Mouse (Mus musculus) embryonic facial prominence, embryonic 15.5 days (tissue): ENCODE data around the gene Pcbd2. TPM values are rescaled to one million over a fixed set of nuclear protein-coding genes. Genes with fewer than 3 reads are reported as not detected.

Source experiments
- ATAC-seq: fragments of 200-750 bp; cut with Nextera tagmentation; 2 replicates; pipeline ENCODE4 v1.8.0; 2017; ENCODE audit warnings: low read depth, moderate TSS enrichment; ENCODE audit not compliant: insufficient number of reproducible peaks, low FRiP score, low TSS enrichment
- H3K27ac ChIP-seq: fragments of 300-500 bp; sonication (generic); replicated peaks from 2 replicates; pipeline ENCODE4 v1.5.1; 2015; ENCODE audit warnings: mild to moderate bottlenecking, inconsistent platforms
- H3K27me3 ChIP-seq: fragments of 300-500 bp; sonication (generic); 2 replicates; pipeline ENCODE4 v1.6.1; 2015; ENCODE audit warnings: inconsistent platforms
- H3K36me3 ChIP-seq: fragments of 300-500 bp; sonication (generic); 2 replicates; pipeline ENCODE4 v1.6.1; 2015; ENCODE audit warnings: mild to moderate bottlenecking, inconsistent platforms
- H3K4me1 ChIP-seq: fragments of 300-500 bp; sonication (generic); 2 replicates; pipeline ENCODE4 v1.6.1; 2015; ENCODE audit warnings: inconsistent platforms
- H3K4me2 ChIP-seq: fragments of 300-500 bp; sonication (generic); replicated peaks from 2 replicates; pipeline ENCODE4 v1.6.1; 2015; ENCODE audit warnings: mild to moderate bottlenecking, inconsistent platforms
- H3K4me3 ChIP-seq: fragments of 300-500 bp; sonication (generic); replicated peaks from 2 replicates; pipeline ENCODE4 v1.5.1; 2015; ENCODE audit warnings: mild to moderate bottlenecking, inconsistent platforms
- H3K9ac ChIP-seq: fragments of 300-500 bp; sonication (generic); 2 replicates; pipeline ENCODE4 v1.6.1; 2015; ENCODE audit warnings: inconsistent platforms
- H3K9me3 ChIP-seq: fragments of 300-500 bp; sonication (generic); replicated peaks from 2 replicates; pipeline ENCODE4 v1.6.1; 2016; ENCODE audit warnings: inconsistent platforms
- WGBS: fragments of 180-500 bp; shearing (Covaris S2); methylation state at CpG from one replicate; pipeline ENCODE4 v1.1.7; 2015; 5-methylcytosine and 5-hydroxymethylcytosine counted together
- polyA plus RNA-seq: library from polyadenylated mRNA; unstranded; fragments of >200 nt; fragmentation: Nextera tagmentation; extraction: Ambion mirVana; gene quantifications from 2 replicates; pipeline ENCODE4 v1.2.1, GENCODE M21; 2015

Gene Pcbd2
- polyA plus RNA-seq, 1 experiment from 2014 or later = 50.3 TPM

GRCm38 (mm10) chr13:55712846-55713245 lies 14.3 kb upstream of the Pcbd2 start:
- H3K9ac ChIP-seq = no peak overlapping the region
- no peak overlapping the region for H3K4me3 ChIP-seq
- H3K9me3 ChIP-seq = no peaks in the 10 kb centered on the region
- peaks cover 8% of the 10 kb centered on the region; the same call in 1 of the 2 replicates for H3K4me1 ChIP-seq
- peaks cover 2% of the 10 kb centered on the region; the same call in 1 of the 2 replicates for H3K36me3 ChIP-seq
- 92% methylated on average over 3 of the region's 3 CpGs for WGBS
- H3K4me2 ChIP-seq = no peak overlapping the region
- no peak overlapping the region for H3K27ac ChIP-seq
- no peak for ATAC-seq
- no peaks in the 10 kb centered on the region for H3K27me3 ChIP-seq

GRCm38 (mm10) chr13:55714501-55715166 lies 12.5 kb upstream of the Pcbd2 start, which contains the start of gene Txndc15:
Gene Txndc15, plus strand, starts transcription at chr13:55714650.
- H3K27me3 ChIP-seq = no peaks in the 10 kb centered on the region
- peak within 1 kb of the TSS; percentile 92 for H3K4me3 ChIP-seq
- H3K9ac ChIP-seq = peak within 1 kb of the TSS; percentile 94
- peak; percentile 91 for ATAC-seq
- peaks cover 18% of the 10 kb centered on the region for H3K36me3 ChIP-seq
- no peaks in the 10 kb centered on the region for H3K9me3 ChIP-seq
- peak within 1 kb of the TSS; percentile 55 for H3K4me2 ChIP-seq
- under 1% methylated on average over 63 of the region's 63 CpGs for WGBS
- H3K27ac ChIP-seq = peak within 1 kb of the TSS; percentile 89
- H3K4me1 ChIP-seq = peaks cover 8% of the 10 kb centered on the region; the same call in 1 of the 2 replicates

GRCm38 (mm10) chr13:55715167-55715512 lies 12.0 kb upstream of the Pcbd2 start:
- Histone ChIP-seq H3K4me2 (peak overlapping the region; percentile 55), H3K4me1 (peaks cover 8% of the 10 kb centered on the region; the same call in 1 of the 2 replicates), H3K9me3 (no peaks in the 10 kb centered on the region), H3K9ac (peak overlapping the region; percentile 94), H3K36me3 (peaks cover 23% of the 10 kb centered on the region), H3K27me3 (no peaks in the 10 kb centered on the region), H3K4me3 (peak overlapping the region; percentile 92), H3K27ac (peak overlapping the region; percentile 89)
- 5% methylated on average over 5 of the region's 5 CpGs for WGBS
- no peak for ATAC-seq

GRCm38 (mm10) chr13:55715908-55716510 lies 11.2 kb upstream of the Pcbd2 start:
- 80% methylated on average over 7 of the region's 7 CpGs for WGBS
- Histone ChIP-seq H3K4me2 (peak overlapping the region; percentile 55), H3K27me3 (no peaks in the 10 kb centered on the region), H3K27ac (no peak overlapping the region), H3K4me1 (peaks cover 8% of the 10 kb centered on the region; the same call in 1 of the 2 replicates), H3K36me3 (peaks cover 32% of the 10 kb centered on the region), H3K9ac (no peak overlapping the region), H3K9me3 (no peaks in the 10 kb centered on the region), H3K4me3 (peak overlapping the region; percentile 92; the same call in 1 of the 2 replicates)
- no peak for ATAC-seq

- Histone ChIP-seq H3K27ac (no peak overlapping the region), H3K9ac (no peak overlapping the region), H3K4me2 (no peak overlapping the region), H3K4me3 (no peak overlapping the region), H3K4me1 (no peaks in the 10 kb centered on the region), H3K27me3 (no peaks in the 10 kb centered on the region), H3K36me3 (peaks cover 72% of the 10 kb centered on the region), H3K9me3 (no peaks in the 10 kb centered on the region)
- no peak for ATAC-seq
- WGBS = 76% methylated on average over 8 of the region's 8 CpGs
Observed at GRCm38 (mm10) chr13:55721516-55721915, 5.7 kb upstream of the Pcbd2 start.

- no peak overlapping the region for H3K9ac ChIP-seq
- no peak overlapping the region for H3K4me2 ChIP-seq
- 92% methylated on average over 2 of the region's 2 CpGs for WGBS
- no peak overlapping the region for H3K27ac ChIP-seq
- peaks cover 72% of the 10 kb centered on the region for H3K36me3 ChIP-seq
- H3K4me3 ChIP-seq = no peak overlapping the region
- no peaks in the 10 kb centered on the region for H3K27me3 ChIP-seq
- H3K4me1 ChIP-seq = no peaks in the 10 kb centered on the region
- H3K9me3 ChIP-seq = no peaks in the 10 kb centered on the region
- ATAC-seq = no peak
Observed at GRCm38 (mm10) chr13:55721995-55722394, 5.2 kb upstream of the Pcbd2 start.

- peak overlapping the region; percentile 64 for H3K4me3 ChIP-seq
- peak overlapping the region; percentile 56 for H3K9ac ChIP-seq
- peak overlapping the region; percentile 53 for H3K4me2 ChIP-seq
- no peaks in the 10 kb centered on the region for H3K27me3 ChIP-seq
- ATAC-seq = no peak
- 3% methylated on average over 4 of the region's 4 CpGs for WGBS
- peaks cover 33% of the 10 kb centered on the region for H3K36me3 ChIP-seq
- peak overlapping the region; percentile 94 for H3K27ac ChIP-seq
- H3K9me3 ChIP-seq = no peaks in the 10 kb centered on the region
- no peaks in the 10 kb centered on the region for H3K4me1 ChIP-seq
Observed at GRCm38 (mm10) chr13:55726598-55727119, 509 bp upstream of the Pcbd2 start.

- Histone ChIP-seq H3K27me3 (no peaks in the 10 kb centered on the region), H3K4me2 (peak overlapping the region; percentile 53), H3K36me3 (peaks cover 28% of the 10 kb centered on the region), H3K9ac (peak overlapping the region; percentile 56), H3K4me1 (no peaks in the 10 kb centered on the region), H3K9me3 (no peaks in the 10 kb centered on the region), H3K27ac (peak overlapping the region; percentile 94), H3K4me3 (peak overlapping the region; percentile 64)
- 2% methylated on average over 19 of the region's 19 CpGs for WGBS
- ATAC-seq = peak; percentile 84
Observed at GRCm38 (mm10) chr13:55727839-55728238, 671 bp downstream of the Pcbd2 start.

- peaks cover 6% of the 10 kb centered on the region; the same call in 1 of the 2 replicates for H3K36me3 ChIP-seq
- no peaks in the 10 kb centered on the region for H3K9me3 ChIP-seq
- H3K27me3 ChIP-seq = no peaks in the 10 kb centered on the region
- no peak overlapping the region for H3K4me3 ChIP-seq
- WGBS = 74% methylated on average over 7 of the region's 7 CpGs
- H3K27ac ChIP-seq = no peak overlapping the region
- H3K9ac ChIP-seq = no peak overlapping the region
- H3K4me2 ChIP-seq = no peak overlapping the region
- no peaks in the 10 kb centered on the region for H3K4me1 ChIP-seq
- no peak for ATAC-seq
Observed at GRCm38 (mm10) chr13:55730716-55731115, 3.5 kb downstream of the Pcbd2 start.

GRCm38 (mm10) chr13:55732121-55732520 lies 5.0 kb downstream of the Pcbd2 start:
- H3K9me3 ChIP-seq = no peaks in the 10 kb centered on the region
- no peak overlapping the region for H3K9ac ChIP-seq
- 82% methylated on average over 2 of the region's 2 CpGs for WGBS
- H3K4me2 ChIP-seq = no peak overlapping the region
- no peaks in the 10 kb centered on the region for H3K27me3 ChIP-seq
- no peaks in the 10 kb centered on the region for H3K36me3 ChIP-seq
- H3K4me3 ChIP-seq = no peak overlapping the region
- no peaks in the 10 kb centered on the region for H3K4me1 ChIP-seq
- no peak overlapping the region for H3K27ac ChIP-seq
- no peak for ATAC-seq

GRCm38 (mm10) chr13:55733628-55734502 lies 6.7 kb downstream of the Pcbd2 start:
- Histone ChIP-seq H3K27me3 (no peaks in the 10 kb centered on the region), H3K4me3 (no peak overlapping the region), H3K36me3 (no peaks in the 10 kb centered on the region), H3K9ac (no peak overlapping the region), H3K27ac (no peak overlapping the region; the same call in 1 of the 2 replicates), H3K4me1 (no peaks in the 10 kb centered on the region), H3K9me3 (no peaks in the 10 kb centered on the region), H3K4me2 (no peak overlapping the region)
- WGBS = 60% methylated on average over 22 of the region's 22 CpGs
- no peak for ATAC-seq
